ENCODE assay signal across 10 mouse cellular contexts in genomic region chr3:95224295-95224694, GRCm38 (mm10). TPM values are rescaled to one million over a fixed set of nuclear protein-coding genes. Genes with fewer than 3 reads are reported as not detected.
DNase-seq lines count a peak whose midpoint lies in the region; ATAC-seq and TF ChIP-seq lines count a peak whose summit lies in the region.
"Had no signal": no experiment of that assay in that cellular context is flagged by ENCODE, and none has a peak within 500 bp of the region (broad histone marks: within the 10 kb centered on the region; RNA-seq: fewer than 3 reads in every experiment).

No protein-coding gene starts in this region.

- 25% methylated on average over 6 of the region's 6 CpGs for WGBS in midbrain, embryonic 10.5 days
- WGBS in midbrain, embryonic 11.5 days, result 25% methylated on average over 6 of the region's 6 CpGs
- 34% methylated on average over 6 of the region's 6 CpGs for WGBS in intestine, postnatal 0 days
- 34% methylated on average over 6 of the region's 6 CpGs for WGBS in stomach, postnatal 0 days

- peaks cover 38% of the 10 kb centered on the region for H3K4me1 ChIP-seq in midbrain, embryonic 10.5 days
- H3K4me1 ChIP-seq in midbrain, embryonic 11.5 days (ENCODE audit: control insufficient read depth, insufficient read depth, low read length), result peaks cover 6% of the 10 kb centered on the region; the same call in 1 of the 2 replicates
- H3K4me1 ChIP-seq in intestine, postnatal 0 days (replicated peaks; ENCODE audit: control insufficient read depth, insufficient read depth, low read length), result no peaks in the 10 kb centered on the region
- H3K4me1 ChIP-seq in stomach, postnatal 0 days (replicated peaks; ENCODE audit: control insufficient read depth, insufficient read depth), result no peaks in the 10 kb centered on the region

- H3K4me2 ChIP-seq in midbrain, embryonic 11.5 days, result no peak overlapping the region
- H3K4me2 ChIP-seq in intestine, postnatal 0 days (replicated peaks; ENCODE audit: low read depth), result no peak overlapping the region
- H3K4me2 ChIP-seq in stomach, postnatal 0 days (replicated peaks; ENCODE audit: low read depth), result no peak overlapping the region

- H3K27ac ChIP-seq in midbrain, embryonic 10.5 days (replicated peaks), result no peak overlapping the region
- H3K27ac ChIP-seq in midbrain, embryonic 11.5 days (ENCODE audit: low read depth, low read length), result no peak overlapping the region
- no peak overlapping the region for H3K27ac ChIP-seq in intestine, postnatal 0 days (ENCODE audit: low read depth, low read length)
- H3K27ac ChIP-seq in stomach, postnatal 0 days (replicated peaks), result no peak overlapping the region

- TF ChIP-seq EP300 in stomach, postnatal 0 days (optimal IDR thresholded peaks at IDR 0.05), result no peak

- no peaks in the 10 kb centered on the region for H3K9me3 ChIP-seq in midbrain, embryonic 10.5 days (replicated peaks)
- H3K9me3 ChIP-seq in midbrain, embryonic 11.5 days (ENCODE audit: control insufficient read depth, low read length), result no peaks in the 10 kb centered on the region
- no peaks in the 10 kb centered on the region for H3K9me3 ChIP-seq in intestine, postnatal 0 days (ENCODE audit: control insufficient read depth)
- H3K9me3 ChIP-seq in stomach, postnatal 0 days (ENCODE audit: control insufficient read depth, low read length), result no peaks in the 10 kb centered on the region

- H3K4me3 ChIP-seq in midbrain, embryonic 10.5 days, result peak overlapping the region; percentile 14; the same call in 1 of the 2 replicates
- no peak overlapping the region for H3K4me3 ChIP-seq in midbrain, embryonic 11.5 days (ENCODE audit: low read depth, low read length)
- H3K4me3 ChIP-seq in intestine, postnatal 0 days (ENCODE audit: low read depth, low read length), result no peak overlapping the region
- H3K4me3 ChIP-seq in stomach, postnatal 0 days (ENCODE audit: low read depth, low read length), result no peak overlapping the region

- H3K27me3 ChIP-seq in midbrain, embryonic 10.5 days (ENCODE audit: low read depth, poor library complexity, severe bottlenecking), result no peaks in the 10 kb centered on the region
- H3K27me3 ChIP-seq in midbrain, embryonic 11.5 days (ENCODE audit: control insufficient read depth, insufficient read depth, low read length), result no peaks in the 10 kb centered on the region
- H3K27me3 ChIP-seq in intestine, postnatal 0 days (replicated peaks; ENCODE audit: control insufficient read depth, insufficient read depth, low read length), result no peaks in the 10 kb centered on the region
- no peaks in the 10 kb centered on the region for H3K27me3 ChIP-seq in stomach, postnatal 0 days (ENCODE audit: control insufficient read depth, insufficient read depth, low read length)

- no peak overlapping the region for H3K9ac ChIP-seq in midbrain, embryonic 11.5 days (ENCODE audit: low read length)
- no peak overlapping the region for H3K9ac ChIP-seq in intestine, postnatal 0 days (ENCODE audit: low read depth, low read length)
- no peak overlapping the region for H3K9ac ChIP-seq in stomach, postnatal 0 days (ENCODE audit: low read length)

- no peak for TF ChIP-seq CTCF in intestine, postnatal 0 days (IDR thresholded peaks at IDR 0.05; ENCODE audit: low read depth)
- TF ChIP-seq CTCF in stomach, postnatal 0 days (IDR thresholded peaks at IDR 0.05; ENCODE audit: low read depth), result no peak

- DNase-seq in adrenal gland, postnatal 36 days, result peak; percentile 50 to 57
- no peak for DNase-seq in adrenal gland, postnatal 4 days (ENCODE audit: low spot score in 2 of 2)
- DNase-seq in midbrain, embryonic 10.5 days (ENCODE audit: low spot score), result peak; percentile 42
- DNase-seq in midbrain, embryonic 11.5 days (ENCODE audit: low spot score, missing footprints), result no peak
- DNase-seq in stomach, postnatal 0 days (ENCODE audit: low spot score), result peak; percentile 75
- no peak for DNase-seq in ovary, postnatal 36 days (ENCODE audit: low spot score)
- DNase-seq in lung, postnatal 10 days, result no peak
- DNase-seq: layer of hippocampus, adult 9-11 months had no signal

- H3K36me3 ChIP-seq in midbrain, embryonic 10.5 days, result peaks cover 68% of the 10 kb centered on the region
- peaks cover 20% of the 10 kb centered on the region for H3K36me3 ChIP-seq in midbrain, embryonic 11.5 days (ENCODE audit: control insufficient read depth, insufficient read depth, low read length)
- peaks cover 5% of the 10 kb centered on the region for H3K36me3 ChIP-seq in intestine, postnatal 0 days (ENCODE audit: control insufficient read depth, insufficient read depth)
- H3K36me3 ChIP-seq in stomach, postnatal 0 days (ENCODE audit: control insufficient read depth, insufficient read depth, low read length), result peaks cover 6% of the 10 kb centered on the region; the same call in 1 of the 2 replicates

- no peak for ATAC-seq in midbrain, embryonic 11.5 days (ENCODE audit: low FRiP score)
- ATAC-seq in intestine, postnatal 0 days, result peak; percentile 12; the same call in 1 of the 2 replicates
- ATAC-seq in stomach, postnatal 0 days (ENCODE audit: low FRiP score, low TSS enrichment), result 0 out of 2 replicates have a peak, but pooled peaks have one; percentile 21

RNA-seq across cellular contexts. Expression of gene Cdc42se1, which starts 4.2 kb away (rescaled TPM):
- 10 to 100 TPM; 86.9 to 94.8 TPM for total RNA-seq in adrenal gland, postnatal 36 days (2021)
- total RNA-seq in adrenal gland, postnatal 4 days (2021), result 10 to 100 TPM; 82.6 to 93.1 TPM
- 92.5 and 92.7 TPM in 2 replicates for polyA plus RNA-seq in midbrain, embryonic 10.5 days (2016; fragmentation: Nextera tagmentation; extraction: Ambion mirVana)
- 105 and 106 TPM in 2 replicates for polyA plus RNA-seq in midbrain, embryonic 11.5 days (2014; fragmentation: Nextera tagmentation; extraction: Ambion mirVana)
- 59.4 and 64.9 TPM in 2 replicates for polyA plus RNA-seq in intestine, postnatal 0 days (2015; fragmentation: Nextera tagmentation; extraction: Ambion mirVana)
- 88.1 and 99.4 TPM in 2 replicates for polyA plus RNA-seq in stomach, postnatal 0 days (2015; fragmentation: Nextera tagmentation; extraction: Ambion mirVana)

RNA-seq across cellular contexts. Expression of gene Gabpb2, which starts 6.6 kb away (rescaled TPM):
- 10 to 100 TPM; 21.3 to 22.6 TPM for total RNA-seq in adrenal gland, postnatal 36 days (2021)
- 10 to 100 TPM; 33.0 to 35.0 TPM for total RNA-seq in adrenal gland, postnatal 4 days (2021)
- polyA plus RNA-seq in midbrain, embryonic 10.5 days (2016; fragmentation: Nextera tagmentation; extraction: Ambion mirVana), result 10.6 and 11.3 TPM in 2 replicates
- 6.0 and 6.9 TPM in 2 replicates for polyA plus RNA-seq in midbrain, embryonic 11.5 days (2014; fragmentation: Nextera tagmentation; extraction: Ambion mirVana)
- polyA plus RNA-seq in intestine, postnatal 0 days (2015; fragmentation: Nextera tagmentation; extraction: Ambion mirVana), result 3.1 and 4.6 TPM in 2 replicates
- 3.3 and 3.4 TPM in 2 replicates for polyA plus RNA-seq in stomach, postnatal 0 days (2015; fragmentation: Nextera tagmentation; extraction: Ambion mirVana)

RNA-seq across cellular contexts. Expression of gene Mllt11, which starts 7.7 kb away (rescaled TPM):
- total RNA-seq in adrenal gland, postnatal 36 days (2021), result 10 to 100 TPM in 1 of 2 experiments, 1 to 10 TPM in 1; 6.9 to 10.9 TPM
- 10 to 100 TPM; 18.5 to 26.7 TPM for total RNA-seq in adrenal gland, postnatal 4 days (2021)
- 41.1 and 72.9 TPM in 2 replicates for polyA plus RNA-seq in midbrain, embryonic 10.5 days (2016; fragmentation: Nextera tagmentation; extraction: Ambion mirVana)
- 124 and 144 TPM in 2 replicates for polyA plus RNA-seq in midbrain, embryonic 11.5 days (2014; fragmentation: Nextera tagmentation; extraction: Ambion mirVana)
- 10.1 and 10.6 TPM in 2 replicates for polyA plus RNA-seq in intestine, postnatal 0 days (2015; fragmentation: Nextera tagmentation; extraction: Ambion mirVana)
- polyA plus RNA-seq in stomach, postnatal 0 days (2015; fragmentation: Nextera tagmentation; extraction: Ambion mirVana), result 11.0 and 11.8 TPM in 2 replicates

RNA-seq across cellular contexts. Expression of gene Gm128, which starts 17.1 kb away (rescaled TPM):
- total RNA-seq in adrenal gland, postnatal 36 days (2021), result under 1 TPM; 0.17 to 0.26 TPM
- under 1 TPM; 0.17 to 0.25 TPM for total RNA-seq in adrenal gland, postnatal 4 days (2021)
- 0.24 and 0.25 TPM in 2 replicates for polyA plus RNA-seq in midbrain, embryonic 10.5 days (2016; fragmentation: Nextera tagmentation; extraction: Ambion mirVana)
- 0.18 and 0.48 TPM in 2 replicates for polyA plus RNA-seq in midbrain, embryonic 11.5 days (2014; fragmentation: Nextera tagmentation; extraction: Ambion mirVana)
- polyA plus RNA-seq in intestine, postnatal 0 days (2015; fragmentation: Nextera tagmentation; extraction: Ambion mirVana), result 0.14 and 0.16 TPM in 2 replicates
- polyA plus RNA-seq in stomach, postnatal 0 days (2015; fragmentation: Nextera tagmentation; extraction: Ambion mirVana), result 0.21 and 0.38 TPM in 2 replicates
- total RNA-seq: neutrophil, adult 5-6 weeks had no signal

RNA-seq across cellular contexts. Expression of gene Bnipl, which starts 26.7 kb away (rescaled TPM):
- under 1 TPM in 1 of 2 experiments, not detected in 1; 0.89 TPM for total RNA-seq in adrenal gland, postnatal 36 days (2021)
- under 1 TPM in 1 of 2 experiments, not detected in 1; 0.90 TPM for total RNA-seq in adrenal gland, postnatal 4 days (2021)
- 0.09 and 0.32 TPM in 2 replicates for polyA plus RNA-seq in midbrain, embryonic 10.5 days (2016; fragmentation: Nextera tagmentation; extraction: Ambion mirVana)
- 0.20 TPM in 1 of 2 replicates, not detected in the other for polyA plus RNA-seq in midbrain, embryonic 11.5 days (2014; fragmentation: Nextera tagmentation; extraction: Ambion mirVana)
- polyA plus RNA-seq in intestine, postnatal 0 days (2015; fragmentation: Nextera tagmentation; extraction: Ambion mirVana), result not detected in 2 replicates
- polyA plus RNA-seq in stomach, postnatal 0 days (2015; fragmentation: Nextera tagmentation; extraction: Ambion mirVana), result 16.6 and 16.8 TPM in 2 replicates
- total RNA-seq: neutrophil, adult 5-6 weeks had no signal

Comparison
In these comparisons a context has a peak if more than half of its experiments do, and no peak if none do; other contexts are left out.
1. DNase-seq: peak in adrenal gland, postnatal 36 days (2 of 2), midbrain, embryonic 10.5 days (single experiment) and stomach, postnatal 0 days (single experiment); none in adrenal gland, postnatal 4 days (0 of 2), midbrain, embryonic 11.5 days (single experiment), ovary, postnatal 36 days (single experiment) and lung, postnatal 10 days (single experiment).